Mouse (Mus musculus): ENCODE measurements around the gene Alk.
A peak's percentile ranks its signal among the peaks of the same experiment; 100 is the strongest.

Alk gene

DNA sequence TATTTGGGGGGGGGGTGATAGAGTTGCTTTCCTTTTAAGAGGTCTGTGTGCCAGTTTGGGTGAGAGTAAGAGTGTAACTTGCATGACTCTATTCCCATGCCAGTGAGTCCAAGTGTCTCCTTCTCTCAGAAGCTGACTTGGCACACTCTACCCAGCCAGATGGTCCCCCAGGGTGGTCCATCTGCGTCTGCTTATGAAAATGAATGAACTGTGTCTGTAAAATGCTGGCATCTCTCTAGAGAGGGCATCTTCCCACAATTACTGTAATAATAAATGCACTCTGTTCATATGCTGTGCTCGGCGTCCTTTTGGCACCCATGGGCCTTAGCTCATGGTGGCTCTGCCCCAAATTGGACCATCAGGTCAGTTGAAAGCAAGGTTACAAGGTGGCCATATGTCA lies 589.2 kb downstream of the Alk start:
- DNase-seq = no peak

GRCm38 (mm10) chr17:72012775-72013174 lies 591.7 kb downstream of the Alk start:
- no peak for DNase-seq

- no peak for DNase-seq
Observed at GRCm38 (mm10) chr17:72009836-72010235, 594.6 kb downstream of the Alk start.

DNA sequence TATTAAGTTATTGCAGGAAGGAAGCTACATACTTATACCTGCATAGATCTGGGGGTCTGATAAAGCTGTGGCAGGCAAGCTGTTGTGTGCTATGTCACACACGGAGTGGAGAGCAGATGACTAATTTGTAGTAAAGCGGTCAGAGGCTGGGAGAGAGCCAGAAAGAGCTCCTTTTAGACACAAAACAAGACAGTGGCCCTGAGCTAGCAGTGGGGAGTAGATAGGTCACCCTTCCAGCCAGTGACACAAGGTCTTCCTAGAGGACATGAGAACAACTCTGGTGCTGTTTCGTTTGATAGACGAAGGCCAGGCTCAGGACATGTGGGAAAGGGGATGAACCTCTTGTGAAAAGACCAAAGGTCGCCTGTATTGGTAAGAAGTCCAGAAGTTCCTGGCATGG lies 596.0 kb downstream of the Alk start:
- no peak for DNase-seq

- no peak for DNase-seq
Observed at GRCm38 (mm10) chr17:72005365-72005764, 599.1 kb downstream of the Alk start.

- no peak for DNase-seq
Observed at GRCm38 (mm10) chr17:71999527-72000482, 604.6 kb downstream of the Alk start.

GRCm38 (mm10) chr17:71997680-71998079 lies 606.7 kb downstream of the Alk start:
- DNase-seq = no peak

DNA sequence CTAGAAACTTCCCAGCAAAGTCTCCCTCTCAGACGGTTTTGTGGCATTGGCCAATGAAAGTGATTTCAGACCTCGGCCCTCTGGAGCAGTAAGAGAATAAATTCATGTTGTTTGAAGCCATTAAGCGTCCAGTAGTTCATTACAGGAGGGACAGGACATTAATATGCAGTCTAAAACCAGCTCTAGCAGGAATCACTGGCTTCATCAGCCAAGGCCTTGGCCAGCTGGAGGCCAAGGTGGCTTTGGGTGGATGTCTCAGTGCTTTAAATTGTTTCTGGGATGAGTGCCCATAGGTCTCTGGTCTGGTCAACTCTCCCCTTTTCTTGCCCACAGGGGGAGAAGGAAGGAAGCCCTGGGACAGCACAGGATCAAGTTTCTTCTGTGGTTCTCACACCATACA lies 608.9 kb downstream of the Alk start:
- DNase-seq = no peak

DNA sequence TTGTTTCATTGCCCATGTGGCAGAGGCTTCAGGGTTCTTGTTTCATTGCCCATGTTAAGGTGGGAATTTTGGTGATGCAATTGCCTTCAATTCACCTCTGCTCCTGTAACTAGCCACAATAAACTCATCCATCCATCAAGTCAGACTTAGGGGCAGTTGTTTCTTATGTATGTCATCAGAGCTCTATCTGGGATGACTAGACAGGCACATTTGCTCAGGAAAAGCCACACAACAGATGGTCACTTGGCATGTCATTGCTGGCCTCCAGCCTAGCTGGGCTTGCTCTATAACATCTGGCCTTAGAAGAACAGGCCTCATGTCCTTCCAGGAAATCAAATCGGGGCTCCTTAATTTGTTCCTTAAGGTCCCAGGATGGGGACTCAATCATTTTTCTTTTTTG lies 610.3 kb downstream of the Alk start:
- DNase-seq = no peak

DNA sequence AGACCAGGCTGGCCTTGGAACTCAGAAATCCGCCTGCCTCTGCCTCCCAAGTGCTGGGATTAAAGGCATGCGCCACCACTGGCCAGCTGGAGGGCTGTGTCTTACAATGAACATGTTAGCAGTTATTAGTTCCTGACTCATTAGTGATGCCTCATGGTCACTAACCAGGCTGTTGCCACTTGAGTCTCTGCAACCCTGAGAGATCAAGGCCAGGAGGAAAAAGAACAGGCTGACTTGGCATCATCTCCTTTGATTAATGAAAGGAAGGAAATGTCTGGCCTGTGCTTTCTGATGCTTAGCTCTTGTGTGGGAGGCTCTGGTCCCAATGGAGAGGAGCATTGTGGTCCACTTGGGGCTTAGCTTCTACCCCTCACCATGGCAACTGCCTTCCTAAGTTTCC lies 611.4 kb downstream of the Alk start:
- no peak for DNase-seq

GRCm38 (mm10) chr17:71991260-71991659 lies 613.2 kb downstream of the Alk start:
- DNase-seq = no peak

DNA sequence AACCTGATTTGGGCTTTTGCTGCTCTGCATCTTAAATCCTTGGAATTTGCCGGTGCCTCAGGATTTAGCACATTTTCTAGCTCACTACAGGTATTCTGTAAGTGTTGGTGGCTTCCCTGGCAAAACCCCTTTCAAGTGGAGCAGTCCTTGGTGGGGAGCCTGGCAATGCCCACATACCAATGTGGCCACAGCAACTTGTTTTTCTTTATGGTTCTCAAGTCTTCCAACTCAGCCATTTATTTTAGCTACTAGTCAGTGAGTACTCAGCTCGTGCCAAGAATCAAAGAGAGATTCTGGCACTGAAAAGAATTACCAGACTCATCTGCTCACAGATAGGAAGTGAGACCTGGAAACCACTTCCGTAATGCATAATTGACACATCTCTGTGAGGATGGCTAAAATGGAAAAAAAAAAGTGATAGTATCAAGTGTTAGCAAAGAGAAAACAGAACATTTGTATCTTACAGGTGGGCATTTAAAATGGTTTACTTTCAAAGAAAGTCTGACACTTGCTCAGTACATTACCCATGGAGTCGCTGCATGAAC lies 614.2 kb downstream of the Alk start:
- DNase-seq = no peak

GRCm38 (mm10) chr17:71988736-71989569 lies 615.5 kb downstream of the Alk start:
- peak; percentile 26 for DNase-seq

DNA sequence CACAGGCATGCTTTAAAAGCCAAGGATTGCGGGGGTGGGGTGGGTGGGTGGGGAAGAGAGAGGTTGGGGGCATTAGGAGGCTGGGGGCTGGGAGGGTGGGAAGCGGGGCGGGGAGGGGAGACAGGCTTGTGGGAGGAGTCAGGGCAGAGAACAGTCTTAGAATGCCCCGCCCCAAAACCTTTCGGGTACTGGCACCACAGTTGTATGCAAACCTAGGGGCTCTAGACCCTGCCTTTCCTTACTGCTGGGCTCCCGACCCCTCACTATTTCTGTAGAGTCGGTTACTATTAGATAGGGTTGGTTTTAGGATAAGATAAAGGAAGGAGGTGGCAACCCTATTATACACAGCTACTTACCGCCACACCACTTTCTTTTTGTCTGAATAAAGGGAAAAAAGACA lies 617.4 kb downstream of the Alk start:
- DNase-seq = no peak

GRCm38 (mm10) chr17:71986456-71986855 lies 618.0 kb downstream of the Alk start:
- peak; percentile 37 for DNase-seq

DNA sequence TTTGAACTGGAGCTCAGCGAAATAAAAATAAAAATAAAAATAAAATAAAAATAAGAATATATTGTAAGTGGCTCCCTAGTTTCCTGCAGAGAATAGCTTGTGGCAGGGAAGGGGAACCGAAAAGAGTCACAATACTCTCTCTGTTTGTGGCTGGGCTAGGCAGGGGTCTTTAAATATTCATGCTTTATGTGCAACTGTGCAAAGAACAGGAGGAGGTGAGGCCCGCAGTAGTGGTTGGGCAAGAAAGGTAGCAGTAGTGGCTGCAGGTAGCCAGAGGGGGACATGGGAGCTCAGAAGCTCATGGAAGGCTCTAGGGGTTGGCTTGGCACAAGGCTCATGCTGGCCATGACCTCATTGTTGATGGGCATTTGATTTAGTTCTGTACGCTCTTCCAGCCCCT lies 623.2 kb downstream of the Alk start:
- DNase-seq = no peak

GRCm38 (mm10) chr17:71980518-71981145 lies 623.8 kb downstream of the Alk start:
- peak; percentile 63 for DNase-seq

DNA sequence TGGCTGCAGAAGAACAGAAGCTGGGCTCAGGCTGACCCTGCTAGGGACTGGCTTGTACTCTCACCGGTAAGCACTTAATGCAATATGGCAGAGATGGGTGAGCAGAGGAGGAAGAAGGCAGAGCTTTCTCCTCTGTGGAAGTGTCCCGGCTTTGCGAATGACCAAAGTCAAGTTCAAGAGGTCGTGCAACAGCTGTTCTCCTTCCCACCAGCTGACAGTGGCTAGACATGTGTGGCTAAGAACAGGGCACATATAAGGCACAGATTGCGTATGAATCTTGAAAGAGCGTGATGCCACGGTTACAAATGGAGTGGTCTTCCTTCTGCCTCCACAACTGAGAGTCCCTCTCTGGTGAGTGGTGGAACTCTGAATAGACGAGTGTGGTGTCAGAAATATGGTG lies 625.3 kb downstream of the Alk start:
- no peak for DNase-seq

DNA sequence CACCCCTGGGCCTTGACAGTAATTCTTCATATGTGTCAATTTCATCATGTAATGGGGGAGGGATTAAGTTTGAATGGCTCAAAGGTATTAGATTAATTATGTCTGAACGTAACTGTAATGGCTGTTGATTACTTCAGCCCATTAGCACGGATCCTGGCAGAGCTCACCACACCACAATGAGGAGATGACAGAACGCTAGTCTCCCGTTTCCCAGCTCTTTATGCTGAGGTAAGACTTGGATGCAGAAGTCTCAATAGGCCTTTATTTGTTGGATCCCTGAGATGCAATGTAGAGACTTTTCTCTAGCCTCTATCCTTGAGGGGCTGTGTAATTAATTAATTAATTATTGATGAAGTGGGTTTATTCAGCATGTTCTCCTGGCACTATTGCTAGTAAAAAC lies 627.8 kb downstream of the Alk start:
- DNase-seq = no peak

DNA sequence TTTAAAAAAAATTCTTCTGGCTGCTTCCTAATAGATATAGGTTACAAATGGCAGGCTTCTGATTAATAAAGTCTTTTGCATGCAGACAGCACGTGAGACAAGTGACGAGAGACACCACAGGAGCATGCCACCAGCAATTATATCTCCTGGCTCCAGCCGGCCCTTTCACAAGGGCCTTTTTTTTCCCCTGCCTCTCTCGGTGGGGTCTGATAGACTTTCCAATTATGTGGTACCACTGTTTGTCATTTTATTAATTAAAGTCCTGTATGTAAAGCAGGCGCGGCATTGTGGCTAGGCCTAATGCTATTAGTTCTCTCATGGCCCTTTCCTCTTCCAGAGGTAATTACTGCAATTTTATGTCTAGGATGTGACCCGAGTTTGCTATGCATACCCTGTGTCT lies 630.7 kb downstream of the Alk start:
- DNase-seq = no peak

DNA sequence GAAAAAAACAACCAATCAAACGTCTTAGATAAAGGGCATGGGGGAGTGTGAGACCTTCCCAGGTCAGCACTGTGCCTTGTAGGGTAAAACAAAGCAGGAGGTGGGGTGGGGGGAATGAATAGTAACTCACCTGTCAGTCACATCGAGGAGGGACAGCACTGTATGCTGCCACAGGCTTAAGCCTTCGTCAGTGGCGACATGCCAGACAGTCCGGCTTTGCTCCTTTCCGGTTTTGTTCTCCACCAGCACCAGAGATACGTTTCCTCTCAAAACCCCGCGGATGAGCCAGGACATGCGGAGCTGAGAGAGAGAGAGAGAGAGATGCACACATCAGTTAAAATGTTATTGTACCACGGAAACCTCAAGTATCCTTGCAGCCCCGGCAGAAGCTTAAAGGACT lies 637.1 kb downstream of the Alk start:
- no peak for DNase-seq

- no peak for DNase-seq
Observed at GRCm38 (mm10) chr17:71965733-71966606, 638.5 kb downstream of the Alk start.
